Mouse (Mus musculus): ENCODE results near the gene Cyb561d2.
"Not testable (repeated sequence)": the region's sequence is repeated elsewhere in the genome, so short reads cannot be mapped to it uniquely, and the experiment has no call there.

The Cyb561d2 gene

DNA sequence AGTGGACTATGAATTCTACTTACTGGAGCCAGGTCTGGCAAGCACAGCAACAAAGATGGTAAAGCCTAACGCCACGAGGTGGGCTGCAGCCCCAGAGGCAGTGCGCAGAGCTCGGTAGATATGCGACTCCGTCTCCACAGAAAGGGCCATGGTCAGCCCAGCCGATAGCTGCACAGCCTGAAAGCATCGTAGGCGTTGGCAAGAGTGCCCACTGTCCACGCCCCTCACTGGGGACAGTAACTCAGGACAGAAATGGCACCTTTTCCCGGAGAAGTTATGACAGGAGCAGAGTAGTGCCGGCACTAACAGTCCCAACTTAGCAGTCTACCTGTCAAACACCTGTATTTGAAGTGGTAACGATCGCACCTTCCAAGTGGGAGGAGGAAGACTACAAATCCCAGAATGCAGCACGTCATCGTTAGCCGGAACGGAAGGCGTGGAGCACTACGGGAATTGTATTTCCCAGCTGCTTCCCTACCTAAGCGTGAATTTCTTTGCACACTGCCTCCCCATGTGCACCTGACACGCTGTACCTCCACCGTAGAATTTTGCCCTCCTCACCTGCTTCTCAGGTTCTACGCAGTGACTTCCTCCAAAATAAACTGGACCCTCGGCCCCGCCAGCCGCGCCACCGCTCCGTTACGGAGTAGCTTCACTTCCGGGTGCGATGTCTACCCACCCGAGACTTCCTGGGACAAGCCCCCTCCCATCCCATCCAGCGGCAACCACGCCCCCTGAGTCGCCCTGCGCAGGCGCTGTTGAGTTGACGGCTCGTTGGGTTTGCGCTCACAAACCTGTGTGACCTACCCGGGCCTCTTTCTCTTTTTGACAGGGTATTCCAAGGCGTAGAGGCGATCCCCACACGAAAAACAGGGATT, at the start of gene Cyb561d2, which contains the start of gene Nprl2:
Cyb561d2 (minus strand) TSS at position 720 of the 878 bp plus-strand sequence.
Nprl2 (plus strand) TSS at position 753 of the 878 bp plus-strand sequence.
- DNase-seq (ENCODE audit: low spot score) = peak; percentile 96

GRCm38 (mm10) chr9:107590773-107591060, 48.7 kb upstream of the Cyb561d2 start:
- DNase-seq (ENCODE audit: low spot score) = no peak

GRCm38 (mm10) chr9:107590058-107590772, 48.2 kb upstream of the Cyb561d2 start:
- no peak for DNase-seq (ENCODE audit: low spot score)

DNA sequence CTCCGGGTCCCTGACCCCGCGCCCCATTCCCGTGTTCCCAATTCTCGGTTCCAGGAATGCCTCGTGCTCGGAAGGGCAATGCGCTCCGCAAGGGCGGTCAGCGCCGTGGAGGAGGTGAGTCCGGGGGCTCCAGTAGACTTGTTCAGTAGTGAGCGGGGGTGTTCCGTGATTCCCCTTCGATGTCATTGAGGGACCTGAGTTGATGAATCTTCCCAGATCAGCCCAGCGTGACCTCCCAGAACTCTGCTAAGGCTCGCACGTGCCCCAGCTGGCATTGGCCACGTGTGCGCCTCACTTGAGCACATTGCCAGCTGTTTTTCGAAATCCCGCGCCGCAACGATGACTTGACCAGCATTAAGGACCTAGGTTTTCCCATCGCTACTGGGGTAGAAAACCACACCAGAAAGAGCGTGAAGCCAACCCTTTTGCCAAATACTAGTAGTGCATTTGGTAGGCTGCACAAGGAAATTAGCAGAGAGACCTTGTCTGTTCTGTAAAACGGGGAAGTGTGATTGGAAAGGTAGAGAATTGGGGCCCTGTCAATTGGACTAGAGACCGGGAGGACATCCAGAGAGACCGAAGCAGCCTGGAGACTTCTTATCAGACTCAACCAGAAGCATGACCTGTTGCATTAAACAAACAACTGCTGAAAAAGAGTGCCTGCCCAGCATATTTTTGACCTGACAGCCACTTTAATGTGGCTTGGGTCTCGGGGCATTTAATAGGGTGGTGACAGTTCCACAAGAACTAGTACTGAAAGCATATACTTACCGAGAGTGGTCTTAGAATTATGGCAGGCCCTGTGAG, 46.0 kb upstream of the Cyb561d2 start:
- peak; percentile 80 for DNase-seq (ENCODE audit: low spot score)

DNA sequence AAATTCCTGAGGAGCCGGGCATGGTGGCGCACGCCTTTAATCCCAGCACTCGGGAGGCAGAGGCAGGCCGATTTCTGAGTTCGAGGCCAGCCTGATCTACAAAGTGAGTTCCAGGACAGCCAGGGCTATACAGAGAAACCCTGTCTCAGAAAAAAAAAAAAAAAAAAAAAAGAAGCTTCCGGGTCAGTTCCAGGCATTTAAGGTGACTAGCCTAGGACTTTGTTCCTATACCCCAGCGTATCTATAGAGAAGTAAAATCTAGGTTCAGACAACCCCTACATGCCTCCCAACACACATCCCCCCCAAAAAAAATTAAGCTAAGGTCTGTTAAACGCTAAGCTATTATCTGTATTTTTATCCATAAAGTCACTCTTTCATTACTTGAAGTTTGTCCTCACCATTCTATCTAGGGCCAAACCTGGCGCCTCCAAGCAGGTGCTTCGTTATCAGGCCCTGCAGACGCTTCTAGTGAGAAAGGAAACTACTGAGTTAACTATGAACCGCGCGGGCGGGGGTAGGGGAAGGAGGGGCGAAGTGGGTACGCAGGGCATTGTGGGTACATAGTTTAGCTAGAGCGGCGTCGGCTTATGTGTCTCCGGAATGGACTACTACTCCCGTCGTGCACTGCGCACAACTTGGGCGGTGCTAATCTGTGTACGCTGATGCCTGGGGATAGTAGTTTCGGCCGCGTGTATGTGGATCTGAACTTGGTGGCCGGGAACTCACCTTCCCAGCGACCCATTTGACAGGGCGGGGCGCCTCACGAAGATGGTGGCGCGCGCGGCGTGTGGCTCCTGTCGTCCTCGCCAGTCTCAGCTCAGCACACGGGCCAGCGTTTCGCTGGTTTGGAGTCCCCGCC, 45.2 kb upstream of the Cyb561d2 start, which contains the start of gene Ifrd2:
Ifrd2 (plus strand) TSS at position 669 of the 859 bp plus-strand sequence.
- peak; percentile 100 for DNase-seq (ENCODE audit: low spot score)

DNA sequence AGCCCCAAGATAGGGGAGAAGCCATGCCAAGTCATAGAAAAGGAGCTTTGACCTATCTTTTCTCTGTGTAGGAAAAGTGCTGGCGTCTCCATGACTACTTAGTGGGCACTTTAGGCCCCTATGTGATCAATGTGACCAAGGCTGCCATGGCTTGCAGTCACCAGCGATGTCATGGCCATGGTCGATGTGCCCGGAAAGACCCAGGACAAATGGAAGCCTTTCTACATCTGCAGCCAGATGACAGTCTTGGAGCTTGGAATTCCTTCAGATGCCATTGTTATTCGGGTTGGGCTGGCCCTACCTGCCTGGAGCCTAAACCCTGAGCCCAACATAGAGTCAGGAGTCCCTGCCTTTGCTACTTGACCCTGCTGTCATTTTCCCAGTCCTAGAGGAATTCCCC, 44.5 kb upstream of the Cyb561d2 start:
- DNase-seq (ENCODE audit: low spot score) = no peak

- no peak for DNase-seq (ENCODE audit: low spot score)
Measured at GRCm38 (mm10) chr9:107583174-107583573, 41.2 kb upstream of the Cyb561d2 start.

DNA sequence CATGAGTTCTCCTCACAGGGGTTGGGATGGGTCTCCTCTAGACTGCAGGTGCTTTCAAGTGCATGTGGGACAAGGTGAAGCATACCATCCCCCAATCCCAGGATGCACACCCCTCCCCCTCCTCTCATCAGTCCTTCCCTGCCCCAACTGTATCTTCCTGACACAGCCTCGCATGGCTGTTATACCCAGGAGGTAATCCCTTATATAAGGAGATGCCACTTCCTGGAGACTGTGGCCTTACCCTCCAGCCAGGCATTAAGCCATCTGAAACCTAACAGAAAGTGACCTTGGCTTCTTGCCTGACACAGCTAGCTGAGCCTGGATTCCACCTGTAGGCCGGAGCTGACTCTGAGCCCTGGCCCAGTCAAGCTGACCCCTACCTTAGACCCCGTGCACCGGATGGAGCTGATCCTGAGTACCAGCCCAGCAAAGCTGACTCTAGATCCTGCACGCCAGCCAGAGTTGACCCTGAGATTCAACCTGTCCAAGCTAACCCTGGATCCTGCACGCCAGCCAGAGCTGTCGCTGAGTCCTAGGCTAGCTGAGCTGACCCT, 40.6 kb upstream of the Cyb561d2 start:
- DNase-seq (ENCODE audit: low spot score) = no peak

DNA sequence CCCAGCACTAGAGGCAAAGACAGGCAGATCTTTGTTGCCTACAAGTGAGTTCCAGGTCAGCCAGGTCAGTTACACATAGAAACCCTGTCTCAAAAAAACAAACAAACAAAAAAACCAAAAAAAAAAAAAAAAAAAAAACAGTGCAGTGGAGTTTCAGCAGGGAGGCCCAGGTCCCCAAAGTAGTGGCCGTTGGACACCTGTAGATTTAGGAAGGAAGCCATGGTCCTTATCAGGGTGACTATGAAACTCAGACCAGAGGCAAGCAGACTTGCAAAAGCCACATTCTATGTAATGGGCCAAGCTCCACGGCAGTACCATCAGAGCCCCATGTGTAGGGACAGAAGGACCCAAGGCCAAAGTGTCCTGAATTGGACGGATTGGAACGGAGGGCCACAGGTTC, 39.6 kb upstream of the Cyb561d2 start:
- no peak for DNase-seq (ENCODE audit: low spot score)

DNA sequence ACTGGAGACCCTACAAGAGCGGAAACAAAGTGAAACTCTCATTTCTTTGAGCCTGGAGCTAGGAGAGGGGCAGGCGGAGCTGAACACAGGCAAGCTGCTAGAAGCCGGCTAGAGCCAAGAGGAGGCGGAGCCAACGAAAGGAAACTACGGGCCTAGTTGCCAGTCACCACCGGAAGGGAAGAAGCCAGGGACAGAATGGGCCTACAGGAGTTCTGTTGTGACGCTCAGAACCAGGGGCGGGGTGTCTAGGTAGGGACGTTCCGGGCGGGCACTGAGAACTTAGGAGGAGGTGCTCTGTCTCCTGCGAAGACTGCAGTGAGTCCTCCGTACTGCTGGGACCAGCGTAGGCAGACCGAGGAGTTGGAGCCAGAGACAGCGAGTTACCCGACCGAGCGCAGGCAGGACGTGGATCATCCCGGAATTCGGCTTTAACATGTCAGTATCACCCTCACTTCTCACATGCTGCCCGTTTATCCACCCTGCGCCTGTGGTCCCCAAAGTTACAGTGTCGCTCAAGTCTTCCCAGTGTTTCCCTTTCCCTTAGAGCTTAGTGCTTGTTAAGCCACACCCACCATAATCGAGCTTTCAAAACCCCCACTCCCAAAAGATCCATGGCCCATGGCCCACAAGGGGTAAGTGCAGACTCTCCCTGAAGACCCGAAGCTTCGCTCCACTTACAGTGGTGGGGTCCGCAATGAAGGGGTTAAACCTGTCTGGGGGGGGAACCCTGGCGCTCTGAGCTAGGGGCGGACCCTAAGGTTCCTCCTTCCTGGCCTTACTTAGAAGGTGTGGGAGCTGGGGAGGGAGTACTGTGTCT, 38.7 kb upstream of the Cyb561d2 start, which contains the start of gene Hyal3:
Hyal3 (plus strand) TSS at position 318 of the 817 bp plus-strand sequence.
- DNase-seq (ENCODE audit: low spot score) = peak; percentile 93

DNA sequence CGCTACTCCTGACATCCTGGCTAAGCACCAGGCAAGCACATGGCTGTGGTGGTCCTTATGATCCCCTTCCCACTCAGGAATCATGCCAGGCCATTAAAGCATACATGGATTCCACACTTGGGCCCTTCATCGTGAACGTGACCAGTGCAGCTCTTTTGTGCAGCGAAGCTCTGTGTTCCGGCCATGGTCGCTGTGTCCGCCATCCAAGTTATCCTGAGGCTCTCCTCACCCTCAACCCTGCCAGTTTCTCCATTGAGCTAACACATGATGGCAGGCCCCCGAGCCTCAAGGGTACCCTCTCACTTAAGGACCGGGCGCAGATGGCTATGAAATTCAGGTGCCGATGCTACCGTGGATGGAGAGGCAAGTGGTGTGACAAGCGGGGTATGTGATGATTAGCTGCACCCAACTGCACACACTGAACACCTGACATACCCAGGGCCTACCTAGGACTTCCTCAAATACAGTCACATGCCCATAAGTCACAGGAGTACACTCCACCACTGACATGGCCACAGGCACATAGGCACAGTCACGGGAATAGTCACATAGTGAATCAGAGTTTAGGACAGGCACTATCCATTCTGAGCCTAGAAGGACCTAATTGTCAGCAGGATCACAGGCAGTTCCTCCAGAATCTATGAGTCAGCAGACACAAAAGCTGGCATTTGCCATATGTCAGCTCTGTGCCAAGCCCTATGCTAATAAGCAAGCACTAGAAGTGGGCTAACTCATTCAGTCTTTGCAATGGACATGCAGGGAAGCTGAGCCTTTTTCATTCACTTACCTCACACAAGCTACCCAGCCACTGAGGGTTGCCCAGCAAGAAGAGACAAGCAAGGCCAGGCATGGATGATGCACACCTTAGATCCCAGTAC, 37.3 kb upstream of the Cyb561d2 start:
- DNase-seq (ENCODE audit: low spot score) = no peak

GRCm38 (mm10) chr9:107578587-107578986, 36.6 kb upstream of the Cyb561d2 start, which contains the start of gene Naa80:
Gene Naa80, plus strand, starts transcription at chr9:107578887.
- DNase-seq (ENCODE audit: low spot score) = no peak

- DNase-seq (ENCODE audit: low spot score) = no peak
Measured at GRCm38 (mm10) chr9:107577871-107578270, 35.9 kb upstream of the Cyb561d2 start.

DNA sequence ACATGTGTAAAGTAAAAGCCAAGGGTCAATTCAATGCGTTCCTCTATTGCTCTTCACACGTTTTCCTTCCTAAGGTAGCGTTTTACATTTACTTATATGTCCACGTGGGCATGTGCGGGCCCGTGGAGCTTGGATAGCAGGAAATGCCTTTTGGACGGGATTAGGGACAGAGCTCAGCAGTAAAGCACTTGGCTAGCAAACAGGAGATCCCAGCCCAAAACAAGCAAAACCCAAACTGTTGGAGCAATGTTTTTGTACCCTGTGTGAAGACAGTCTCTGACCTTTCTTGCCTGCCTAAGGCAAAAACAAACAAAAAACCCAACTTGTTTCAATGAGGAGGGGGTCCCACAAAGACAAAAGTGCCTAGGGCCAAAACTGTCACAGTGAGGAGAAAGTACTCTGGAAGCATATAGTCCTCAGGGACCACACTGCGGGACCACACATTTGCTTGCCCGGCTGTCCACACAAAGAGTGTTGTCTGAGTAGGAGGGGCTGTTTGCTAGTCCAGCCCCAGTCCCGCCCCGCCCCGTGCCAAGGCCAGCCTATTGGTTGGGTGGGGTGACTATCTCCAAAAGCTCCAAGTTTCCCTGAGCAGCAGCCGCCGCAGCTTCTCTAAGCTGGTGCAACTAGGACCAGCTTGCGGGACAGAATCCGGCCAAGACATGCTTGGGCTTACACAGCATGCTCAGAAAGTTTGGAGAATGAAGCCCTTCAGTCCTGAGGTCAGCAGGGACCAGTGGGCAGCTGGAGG, 34.5 kb upstream of the Cyb561d2 start, which contains the start of gene Hyal1:
Hyal1 (plus strand) TSS at position 571 of the 751 bp plus-strand sequence.
- peak; percentile 86 for DNase-seq (ENCODE audit: low spot score)

DNA sequence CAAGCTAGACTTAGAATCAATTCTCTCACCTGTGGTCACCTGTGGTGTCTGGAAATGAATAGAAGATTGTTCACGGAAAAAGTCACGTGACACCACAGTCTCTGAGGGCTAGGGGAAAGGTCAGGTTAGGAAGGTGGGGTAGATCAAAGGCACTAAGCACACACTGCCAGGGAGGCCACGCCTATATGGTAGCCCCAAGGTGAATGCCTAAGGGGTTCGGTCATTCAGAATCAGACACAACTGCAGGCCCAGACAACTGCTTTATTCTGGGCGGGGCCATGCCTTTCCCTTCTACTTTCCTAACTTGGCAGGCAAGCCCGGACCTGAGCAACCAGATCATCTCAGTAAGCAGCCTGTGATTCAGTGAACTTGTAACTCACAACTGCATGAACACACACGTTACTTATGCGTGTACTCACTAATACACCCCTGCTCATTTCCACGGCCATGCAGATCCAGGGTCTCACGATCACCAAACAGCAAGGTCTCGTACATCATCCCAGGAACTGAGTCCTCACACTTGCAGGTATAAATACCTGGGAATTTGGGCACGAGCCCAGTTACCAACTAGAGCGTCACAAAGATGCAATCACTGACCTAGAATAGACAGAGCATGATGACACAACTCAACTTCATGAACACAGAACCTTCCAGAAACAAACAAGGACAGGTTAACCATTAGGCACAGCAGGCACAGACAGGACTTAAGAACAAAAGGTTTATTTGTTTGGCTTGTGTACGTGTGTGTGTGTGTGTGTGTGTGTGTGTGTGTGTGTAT, 33.8 kb upstream of the Cyb561d2 start:
- DNase-seq (ENCODE audit: low spot score) = no peak

DNA sequence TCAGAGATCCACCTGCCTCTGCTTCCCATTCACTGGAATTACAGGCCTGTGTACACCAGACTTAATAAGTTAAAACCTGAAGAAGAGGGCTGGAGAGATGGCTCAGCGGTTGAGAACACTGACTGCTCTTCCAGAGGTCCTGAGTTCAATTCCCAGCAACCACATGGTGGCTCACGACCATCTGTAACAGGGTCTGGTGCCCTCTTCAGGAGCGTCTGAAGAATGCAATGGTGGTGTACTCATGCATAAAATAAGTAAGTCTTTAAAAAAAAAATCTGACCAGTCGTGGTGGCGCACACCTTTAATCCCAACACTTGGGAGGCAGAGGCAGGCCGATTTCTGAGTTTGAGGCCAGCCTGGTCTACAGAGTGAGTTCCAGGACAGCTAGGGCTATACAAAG, 31.8 kb upstream of the Cyb561d2 start:
- DNase-seq (ENCODE audit: low spot score) = not testable (repeated sequence)

GRCm38 (mm10) chr9:107572327-107572662, 30.3 kb upstream of the Cyb561d2 start:
- DNase-seq (ENCODE audit: low spot score) = no peak

All from embryo, embryonic 10 days (tissue).